Mouse (Mus musculus): ENCODE measurements around the gene Gpr157. TPM values are rescaled to one million over a fixed set of nuclear protein-coding genes. Genes with fewer than 3 reads are reported as not detected.

Gene Gpr157
- polyA plus RNA-seq, 1 experiment from 2014 or later, result 1.5 TPM

- peak; percentile 92 for DNase-seq
- H3K9ac ChIP-seq, result no peak overlapping the region
- no peak overlapping the region for H3K4me3 ChIP-seq (ENCODE audit: low read depth, low read length)
Measured at GRCm38 (mm10) chr4:150138084-150138543, 50.9 kb downstream of the Gpr157 start.

GRCm38 (mm10) chr4:150139090-150139489, 51.9 kb downstream of the Gpr157 start:
- no peak for ATAC-seq (ENCODE audit: insufficient read depth)
- Histone ChIP-seq H3K27me3 (ENCODE audit: insufficient read depth, low read length) (no peaks in the 10 kb centered on the region), H3K36me3 (ENCODE audit: insufficient read depth) (no peaks in the 10 kb centered on the region), H3K9me3 (ENCODE audit: low read depth, low read length) (no peaks in the 10 kb centered on the region), H3K4me3 (ENCODE audit: low read depth, low read length) (no peak overlapping the region), H3K9ac (no peak overlapping the region), H3K4me2 (no peak overlapping the region), H3K27ac (ENCODE audit: low read depth) (no peak overlapping the region), H3K4me1 (ENCODE audit: insufficient read depth) (peaks cover 5% of the 10 kb centered on the region)
- no peak for TF ChIP-seq CTCF (IDR thresholded peaks at IDR 0.05; ENCODE audit: low read depth)
- WGBS, result 57% methylated on average over 13 of the region's 13 CpGs
- DNase-seq, result no peak

More at GRCm38 (mm10) chr4:150138084-150138543, 50.9 kb downstream of the Gpr157 start:
- Histone ChIP-seq H3K4me1 (ENCODE audit: insufficient read depth) (peaks cover 5% of the 10 kb centered on the region), H3K4me2 (peak overlapping the region; percentile 57), H3K27ac (ENCODE audit: low read depth) (no peak overlapping the region), H3K9me3 (ENCODE audit: low read depth, low read length) (no peaks in the 10 kb centered on the region), H3K36me3 (ENCODE audit: insufficient read depth) (no peaks in the 10 kb centered on the region), H3K27me3 (ENCODE audit: insufficient read depth, low read length) (no peaks in the 10 kb centered on the region)
- TF ChIP-seq CTCF (IDR thresholded peaks at IDR 0.05; ENCODE audit: low read depth), result 0 out of 2 replicates have a peak, but pooled peaks have one; percentile 1
- 9% methylated on average over 9 of the region's 9 CpGs for WGBS
- ATAC-seq (ENCODE audit: insufficient read depth), result peak; percentile 74

GRCm38 (mm10) chr4:150140346-150140745, 53.2 kb downstream of the Gpr157 start:
- WGBS, result 69% methylated on average over 7 of the region's 7 CpGs
- no peak for TF ChIP-seq CTCF (IDR thresholded peaks at IDR 0.05; ENCODE audit: low read depth)
- DNase-seq, result no peak
- Histone ChIP-seq H3K4me2 (no peak overlapping the region), H3K36me3 (ENCODE audit: insufficient read depth) (no peaks in the 10 kb centered on the region), H3K27ac (ENCODE audit: low read depth) (no peak overlapping the region), H3K4me3 (ENCODE audit: low read depth, low read length) (no peak overlapping the region), H3K27me3 (ENCODE audit: insufficient read depth, low read length) (no peaks in the 10 kb centered on the region), H3K4me1 (ENCODE audit: insufficient read depth) (peaks cover 5% of the 10 kb centered on the region), H3K9ac (no peak overlapping the region), H3K9me3 (ENCODE audit: low read depth, low read length) (no peaks in the 10 kb centered on the region)
- ATAC-seq (ENCODE audit: insufficient read depth), result no peak

GRCm38 (mm10) chr4:150144242-150144641, 57.1 kb downstream of the Gpr157 start:
- H3K4me2 ChIP-seq, result no peak overlapping the region
- no peaks in the 10 kb centered on the region for H3K36me3 ChIP-seq (ENCODE audit: insufficient read depth)
- no peak for ATAC-seq (ENCODE audit: insufficient read depth)
- 20% methylated on average over 12 of the region's 12 CpGs for WGBS
- H3K4me3 ChIP-seq (ENCODE audit: low read depth, low read length), result no peak overlapping the region
- H3K9me3 ChIP-seq (ENCODE audit: low read depth, low read length), result no peaks in the 10 kb centered on the region
- no peak overlapping the region for H3K27ac ChIP-seq (ENCODE audit: low read depth)
- H3K27me3 ChIP-seq (ENCODE audit: insufficient read depth, low read length), result no peaks in the 10 kb centered on the region
- TF ChIP-seq CTCF (IDR thresholded peaks at IDR 0.05; ENCODE audit: low read depth), result no peak
- H3K4me1 ChIP-seq (ENCODE audit: insufficient read depth), result no peaks in the 10 kb centered on the region
- peak; percentile 55 for DNase-seq
- no peak overlapping the region for H3K9ac ChIP-seq

GRCm38 (mm10) chr4:150146286-150146685, 59.1 kb downstream of the Gpr157 start:
- Histone ChIP-seq H3K4me2 (no peak overlapping the region), H3K4me3 (ENCODE audit: low read depth, low read length) (no peak overlapping the region), H3K27ac (ENCODE audit: low read depth) (no peak overlapping the region), H3K36me3 (ENCODE audit: insufficient read depth) (no peaks in the 10 kb centered on the region), H3K9ac (no peak overlapping the region), H3K9me3 (ENCODE audit: low read depth, low read length) (no peaks in the 10 kb centered on the region), H3K4me1 (ENCODE audit: insufficient read depth) (no peaks in the 10 kb centered on the region), H3K27me3 (ENCODE audit: insufficient read depth, low read length) (no peaks in the 10 kb centered on the region)
- no peak for TF ChIP-seq CTCF (IDR thresholded peaks at IDR 0.05; ENCODE audit: low read depth)
- WGBS, result 70% methylated on average over 4 of the region's 4 CpGs
- DNase-seq (no peak), ATAC-seq (ENCODE audit: insufficient read depth) (no peak)

GRCm38 (mm10) chr4:150151045-150151444, 63.9 kb downstream of the Gpr157 start:
- no peaks in the 10 kb centered on the region for H3K36me3 ChIP-seq (ENCODE audit: insufficient read depth)
- no peak overlapping the region for H3K4me2 ChIP-seq
- H3K9ac ChIP-seq, result no peak overlapping the region
- H3K27ac ChIP-seq (ENCODE audit: low read depth), result no peak overlapping the region
- ATAC-seq (ENCODE audit: insufficient read depth), result no peak
- TF ChIP-seq CTCF (IDR thresholded peaks at IDR 0.05; ENCODE audit: low read depth), result 0 out of 2 replicates have a peak, but pooled peaks have one; percentile 33
- 70% methylated on average over 7 of the region's 7 CpGs for WGBS
- H3K9me3 ChIP-seq (ENCODE audit: low read depth, low read length), result no peaks in the 10 kb centered on the region
- no peaks in the 10 kb centered on the region for H3K27me3 ChIP-seq (ENCODE audit: insufficient read depth, low read length)
- no peak overlapping the region for H3K4me3 ChIP-seq (ENCODE audit: low read depth, low read length)
- no peaks in the 10 kb centered on the region for H3K4me1 ChIP-seq (ENCODE audit: insufficient read depth)
- DNase-seq, result no peak

- ATAC-seq (ENCODE audit: insufficient read depth) (no peak), DNase-seq (no peak)
- 68% methylated on average over 8 of the region's 8 CpGs for WGBS
Measured at GRCm38 (mm10) chr4:150152483-150152882, 65.3 kb downstream of the Gpr157 start.

More at GRCm38 (mm10) chr4:150152483-150152882, 65.3 kb downstream of the Gpr157 start:
- H3K4me2 ChIP-seq, result no peak overlapping the region
- H3K36me3 ChIP-seq (ENCODE audit: insufficient read depth), result no peaks in the 10 kb centered on the region
- H3K9ac ChIP-seq, result no peak overlapping the region
- no peak overlapping the region for H3K27ac ChIP-seq (ENCODE audit: low read depth)
- no peaks in the 10 kb centered on the region for H3K4me1 ChIP-seq (ENCODE audit: insufficient read depth)
- H3K4me3 ChIP-seq (ENCODE audit: low read depth, low read length), result no peak overlapping the region
- H3K9me3 ChIP-seq (ENCODE audit: low read depth, low read length), result no peaks in the 10 kb centered on the region
- TF ChIP-seq CTCF (IDR thresholded peaks at IDR 0.05; ENCODE audit: low read depth), result no peak
- H3K27me3 ChIP-seq (ENCODE audit: insufficient read depth, low read length), result no peaks in the 10 kb centered on the region

Data from lung, embryonic 14.5 days (tissue).